Mouse (Mus musculus): ENCODE data around the gene Tnfaip8l1. TPM values are rescaled to one million over a fixed set of nuclear protein-coding genes. Genes with fewer than 3 reads are reported as not detected.
A peak's percentile ranks its signal among the peaks of the same experiment; 100 is the strongest.

The Tnfaip8l1 gene
- polyA plus RNA-seq, 1 experiment from 2014 or later, result 11.9 TPM

- Histone ChIP-seq H3K27me3 (no peaks in the 10 kb centered on the region), H3K4me2 (no peak overlapping the region), H3K9me3 (replicated peaks) (no peaks in the 10 kb centered on the region), H3K9ac (no peak overlapping the region), H3K4me3 (replicated peaks) (no peak overlapping the region), H3K27ac (no peak overlapping the region), H3K36me3 (peaks cover 97% of the 10 kb centered on the region), H3K4me1 (peaks cover 6% of the 10 kb centered on the region)
- 85% methylated on average over 6 of the region's 6 CpGs for WGBS
- no peak for ATAC-seq (replicated peaks; ENCODE audit: low FRiP score)
These were observed 29.0 kb downstream of the Tnfaip8l1 start for GRCm38 (mm10) chr17:56191266-56191665.

GRCm38 (mm10) chr17:56194357-56194756 lies 32.1 kb downstream of the Tnfaip8l1 start:
- H3K4me3 ChIP-seq (replicated peaks), result no peak overlapping the region
- H3K9ac ChIP-seq, result no peak overlapping the region
- H3K9me3 ChIP-seq (replicated peaks), result no peaks in the 10 kb centered on the region
- H3K4me2 ChIP-seq, result no peak overlapping the region
- H3K36me3 ChIP-seq, result peaks cover 100% of the 10 kb centered on the region
- no peaks in the 10 kb centered on the region for H3K27me3 ChIP-seq
- no peak overlapping the region for H3K27ac ChIP-seq
- H3K4me1 ChIP-seq, result no peaks in the 10 kb centered on the region
- 90% methylated on average over 12 of the region's 12 CpGs for WGBS
- 0 out of 2 replicates have a peak, but pooled peaks have one; percentile 8 for ATAC-seq (replicated peaks; ENCODE audit: low FRiP score)

- Histone ChIP-seq H3K4me3 (replicated peaks) (no peak overlapping the region), H3K27me3 (no peaks in the 10 kb centered on the region), H3K36me3 (peaks cover 97% of the 10 kb centered on the region), H3K27ac (no peak overlapping the region), H3K9me3 (replicated peaks) (no peaks in the 10 kb centered on the region), H3K4me1 (no peaks in the 10 kb centered on the region), H3K4me2 (no peak overlapping the region), H3K9ac (no peak overlapping the region)
- 83% methylated on average over 13 of the region's 13 CpGs for WGBS
- 0 out of 2 replicates have a peak, but pooled peaks have one; percentile 34 for ATAC-seq (replicated peaks; ENCODE audit: low FRiP score)
These were observed 32.5 kb downstream of the Tnfaip8l1 start for GRCm38 (mm10) chr17:56194765-56195164.

- WGBS, result 71% methylated on average over 2 of the region's 2 CpGs
- Histone ChIP-seq H3K4me2 (no peak overlapping the region), H3K27ac (no peak overlapping the region), H3K4me3 (replicated peaks) (no peak overlapping the region), H3K27me3 (no peaks in the 10 kb centered on the region), H3K9me3 (replicated peaks) (no peaks in the 10 kb centered on the region), H3K36me3 (peaks cover 92% of the 10 kb centered on the region), H3K9ac (no peak overlapping the region), H3K4me1 (no peaks in the 10 kb centered on the region)
- no peak for ATAC-seq (replicated peaks; ENCODE audit: low FRiP score)
These were observed 34.6 kb downstream of the Tnfaip8l1 start for GRCm38 (mm10) chr17:56196860-56197259.

- WGBS, result 81% methylated on average over 9 of the region's 9 CpGs
- H3K27ac ChIP-seq, result no peak overlapping the region
- ATAC-seq (replicated peaks; ENCODE audit: low FRiP score), result no peak
These were observed 38.3 kb downstream of the Tnfaip8l1 start for GRCm38 (mm10) chr17:56200586-56200985.

GRCm38 (mm10) chr17:56201642-56202041 lies 39.4 kb downstream of the Tnfaip8l1 start:
- no peaks in the 10 kb centered on the region for H3K9me3 ChIP-seq (replicated peaks)
- H3K27ac ChIP-seq, result no peak overlapping the region
- H3K27me3 ChIP-seq, result no peaks in the 10 kb centered on the region
- 66% methylated on average over 3 of the region's 3 CpGs for WGBS
- H3K36me3 ChIP-seq, result peaks cover 92% of the 10 kb centered on the region
- no peak overlapping the region for H3K4me3 ChIP-seq (replicated peaks)
- no peaks in the 10 kb centered on the region; the same call in 1 of the 2 replicates for H3K4me1 ChIP-seq
- ATAC-seq (replicated peaks; ENCODE audit: low FRiP score), result no peak
- H3K4me2 ChIP-seq, result no peak overlapping the region
- H3K9ac ChIP-seq, result no peak overlapping the region

More at GRCm38 (mm10) chr17:56200586-56200985, 38.3 kb downstream of the Tnfaip8l1 start:
- Histone ChIP-seq H3K36me3 (peaks cover 92% of the 10 kb centered on the region), H3K9me3 (replicated peaks) (no peaks in the 10 kb centered on the region), H3K9ac (no peak overlapping the region), H3K4me2 (no peak overlapping the region), H3K4me3 (replicated peaks) (no peak overlapping the region), H3K4me1 (no peaks in the 10 kb centered on the region), H3K27me3 (no peaks in the 10 kb centered on the region)

- Histone ChIP-seq H3K4me3 (replicated peaks) (no peak overlapping the region), H3K4me2 (no peak overlapping the region), H3K27me3 (no peaks in the 10 kb centered on the region), H3K36me3 (peaks cover 92% of the 10 kb centered on the region), H3K9ac (no peak overlapping the region), H3K4me1 (peaks cover 7% of the 10 kb centered on the region; the same call in 1 of the 2 replicates), H3K9me3 (replicated peaks) (no peaks in the 10 kb centered on the region), H3K27ac (no peak overlapping the region)
- WGBS, result 92% methylated on average over 8 of the region's 8 CpGs
- no peak for ATAC-seq (replicated peaks; ENCODE audit: low FRiP score)
These were observed 40.2 kb downstream of the Tnfaip8l1 start for GRCm38 (mm10) chr17:56202476-56202875.

- 46% methylated on average over 3 of the region's 3 CpGs for WGBS
- H3K9me3 ChIP-seq (replicated peaks), result no peaks in the 10 kb centered on the region
- H3K36me3 ChIP-seq, result peaks cover 92% of the 10 kb centered on the region
- H3K27me3 ChIP-seq, result no peaks in the 10 kb centered on the region
- peaks cover 7% of the 10 kb centered on the region; the same call in 1 of the 2 replicates for H3K4me1 ChIP-seq
- H3K9ac ChIP-seq, result no peak overlapping the region
- no peak for ATAC-seq (replicated peaks; ENCODE audit: low FRiP score)
- H3K27ac ChIP-seq, result no peak overlapping the region
- H3K4me2 ChIP-seq, result no peak overlapping the region
- H3K4me3 ChIP-seq (replicated peaks), result no peak overlapping the region
These were observed 41.5 kb downstream of the Tnfaip8l1 start for GRCm38 (mm10) chr17:56203729-56204128.

- H3K9me3 ChIP-seq (replicated peaks), result no peaks in the 10 kb centered on the region
- H3K36me3 ChIP-seq, result peaks cover 100% of the 10 kb centered on the region
- H3K4me2 ChIP-seq, result no peak overlapping the region
- H3K27ac ChIP-seq, result no peak overlapping the region
- H3K9ac ChIP-seq, result no peak overlapping the region
- H3K4me1 ChIP-seq, result peaks cover 7% of the 10 kb centered on the region; the same call in 1 of the 2 replicates
- peak; percentile 68 for ATAC-seq (replicated peaks; ENCODE audit: low FRiP score)
- H3K4me3 ChIP-seq (replicated peaks), result no peak overlapping the region
- H3K27me3 ChIP-seq, result no peaks in the 10 kb centered on the region
- WGBS, result 85% methylated on average over 10 of the region's 10 CpGs
These were observed 44.1 kb downstream of the Tnfaip8l1 start for GRCm38 (mm10) chr17:56206276-56206884.

- peaks cover 7% of the 10 kb centered on the region; the same call in 1 of the 2 replicates for H3K4me1 ChIP-seq
- H3K36me3 ChIP-seq, result peaks cover 100% of the 10 kb centered on the region
- no peak overlapping the region for H3K4me2 ChIP-seq
- WGBS, result 79% methylated on average over 6 of the region's 6 CpGs
- no peak overlapping the region for H3K4me3 ChIP-seq (replicated peaks)
- no peaks in the 10 kb centered on the region for H3K9me3 ChIP-seq (replicated peaks)
- no peak overlapping the region for H3K9ac ChIP-seq
- no peaks in the 10 kb centered on the region for H3K27me3 ChIP-seq
- ATAC-seq (replicated peaks; ENCODE audit: low FRiP score), result no peak
- no peak overlapping the region for H3K27ac ChIP-seq
These were observed 44.9 kb downstream of the Tnfaip8l1 start for GRCm38 (mm10) chr17:56206986-56207674.

- no peak for ATAC-seq (replicated peaks; ENCODE audit: low FRiP score)
- 93% methylated on average over 9 of the region's 9 CpGs for WGBS
- Histone ChIP-seq H3K4me3 (replicated peaks) (no peak overlapping the region), H3K27me3 (no peaks in the 10 kb centered on the region), H3K4me1 (peaks cover 9% of the 10 kb centered on the region; the same call in 1 of the 2 replicates), H3K9ac (no peak overlapping the region), H3K9me3 (replicated peaks) (no peaks in the 10 kb centered on the region), H3K4me2 (no peak overlapping the region), H3K36me3 (peaks cover 91% of the 10 kb centered on the region), H3K27ac (no peak overlapping the region)
These were observed 45.8 kb downstream of the Tnfaip8l1 start for GRCm38 (mm10) chr17:56207963-56208530.

- Histone ChIP-seq H3K27ac (no peak overlapping the region), H3K9me3 (replicated peaks) (no peaks in the 10 kb centered on the region), H3K9ac (no peak overlapping the region), H3K27me3 (no peaks in the 10 kb centered on the region), H3K36me3 (peaks cover 83% of the 10 kb centered on the region), H3K4me2 (no peak overlapping the region), H3K4me3 (replicated peaks) (no peak overlapping the region), H3K4me1 (peaks cover 10% of the 10 kb centered on the region; the same call in 1 of the 2 replicates)
- 85% methylated on average over 3 of the region's 3 CpGs for WGBS
- ATAC-seq (replicated peaks; ENCODE audit: low FRiP score), result no peak
These were observed 46.5 kb downstream of the Tnfaip8l1 start for GRCm38 (mm10) chr17:56208821-56209220.

All from kidney, embryonic 15.5 days (tissue).